Mouse (Mus musculus) B cell, adult 67 days (primary cell): ENCODE data around the gene Gm42420. TPM values are rescaled to one million over a fixed set of nuclear protein-coding genes. Genes with fewer than 3 reads are reported as not detected.

Experiments used
- total RNA-seq, 2 experiments: library from RNA; stranded (reverse); gene quantifications; 4 replicates each; pipeline ENCODE4 v1.2.4; 2023

Gene Gm42420
- 1 to 10 TPM in 1 of 2 experiments, not detected in 1; 1.5 TPM for total RNA-seq

GRCm38 (mm10) chr6:39585517-39585916 is at the start of gene Gm42420:
Gm42420 (plus strand) TSS chr6:39585753.

GRCm38 (mm10) chr6:39557723-39558261 is 27.8 kb upstream of the Gm42420 start, which contains the start of gene Dennd2a:
Dennd2a (minus strand) TSS chr6:39557867.

GRCm38 (mm10) chr6:39573791-39574554 is 11.6 kb upstream of the Gm42420 start, which contains the start of gene Adck2:
Adck2 (plus strand) TSS chr6:39573873.

GRCm38 (mm10) chr6:39592401-39593214 is 7.1 kb downstream of the Gm42420 start, which contains the start of gene Ndufb2:
Ndufb2 (plus strand) TSS chr6:39592574.

Other genes with a start within 250 kb of the Gm42420 start
- gene Slc37a3, start 208.1 kb upstream of the Gm42420 start, total RNA-seq = 10 to 100 TPM; 44.8 to 49.4 TPM
- 10 to 100 TPM in 1 of 2 experiments, 1 to 10 TPM in 1; 9.7 to 10.5 TPM for gene Rab19, start 204.6 kb upstream of the Gm42420 start, total RNA-seq
- 100 to 1,000 TPM in 1 of 2 experiments, 10 to 100 TPM in 1; 90.8 to 104 TPM for gene Mkrn1, start 165.3 kb upstream of the Gm42420 start, total RNA-seq
- under 1 TPM; 0.47 to 0.67 TPM for gene Dennd2a, start 27.9 kb upstream of the Gm42420 start, total RNA-seq
- gene Adck2, start 11.9 kb upstream of the Gm42420 start, total RNA-seq = 10 to 100 TPM; 38.0 to 40.2 TPM
- gene Ndufb2, start 6.8 kb downstream of the Gm42420 start, total RNA-seq = 10 to 100 TPM; 38.9 to 52.1 TPM
- gene Braf, start 139.7 kb downstream of the Gm42420 start, total RNA-seq = 10 to 100 TPM; 34.6 to 39.0 TPM
- 10 to 100 TPM; 35.9 to 38.1 TPM for gene Mrps33, start 225.2 kb downstream of the Gm42420 start, total RNA-seq